Mouse (Mus musculus) CH12.LX (cell line): Measurements from ENCODE around the gene Plekhg2. TPM values are rescaled to one million over a fixed set of nuclear protein-coding genes. Genes with fewer than 3 reads are reported as not detected.

Experiments used
- DNase-seq: peaks from one replicate; pipeline ENCODE4 v3.0.0-alpha.2; 2013; ENCODE audit errors: extremely low read depth
- H3K27ac ChIP-seq: 2 replicates; pipeline ENCODE4 v1.5.1; 2012; ENCODE audit warnings: low read depth, mild to moderate bottlenecking, control low read depth, moderate library complexity; ENCODE audit not compliant: insufficient read depth
- H3K27me3 ChIP-seq: replicated peaks from 2 replicates; pipeline ENCODE3; 2012; ENCODE audit warnings: inconsistent platforms
- H3K36me3 ChIP-seq, 2 experiments: replicated peaks in 1 of 2; 2 replicates each; pipeline versions ENCODE3 to v1.6.1; 2012; ENCODE audit warnings: inconsistent platforms in 1 of 2, low read length in 1 of 2, mild to moderate bottlenecking in 1 of 2, mixed read lengths in 1 of 2, moderate library complexity in 1 of 2; ENCODE audit not compliant: control insufficient read depth in 1 of 2, insufficient read depth in 1 of 2
- H3K4me1 ChIP-seq, 2 experiments: 2 replicates each; pipeline ENCODE4 v1.6.1; 2012; ENCODE audit warnings: inconsistent platforms in 1 of 2, moderate library complexity in 1 of 2; ENCODE audit not compliant: insufficient read depth in 2 of 2, control insufficient read depth in 1 of 2
- H3K4me2 ChIP-seq: 2 replicates; pipeline ENCODE4 v1.6.1; 2012; ENCODE audit warnings: low read depth, mild to moderate bottlenecking, control low read depth; ENCODE audit not compliant: poor library complexity, insufficient read depth, severe bottlenecking
- H3K4me3 ChIP-seq, 3 experiments: fragments of 150-350 bp in 1 of 3; sonication (generic) in 1 of 3; replicated peaks in 1 of 3; 2 replicates each; pipeline versions ENCODE3 to v1.5.1; 2011 to 2012; ENCODE audit warnings: low read depth in 2 of 3, low read length in 2 of 3, mild to moderate bottlenecking in 2 of 3, moderate library complexity in 2 of 3, control low read depth in 1 of 3, improper control_type of control experiment in 1 of 3, inconsistent platforms in 1 of 3, mixed read lengths in 1 of 3; ENCODE audit not compliant: poor library complexity in 1 of 3
- H3K79me2 ChIP-seq: replicated peaks from 2 replicates; pipeline ENCODE4 v1.6.1; 2012; ENCODE audit warnings: mild to moderate bottlenecking, moderate library complexity; ENCODE audit not compliant: control insufficient read depth, poor library complexity, insufficient read depth, severe bottlenecking; ENCODE audit errors: extremely low read depth
- H3K9ac ChIP-seq: 2 replicates; pipeline ENCODE4 v1.6.1; 2012; ENCODE audit warnings: low read depth, mild to moderate bottlenecking, control low read depth, moderate library complexity; ENCODE audit not compliant: insufficient read depth
- H3K9me3 ChIP-seq: replicated peaks from 2 replicates; pipeline ENCODE3; 2012; ENCODE audit warnings: low read length, inconsistent platforms, mixed read lengths
- BHLHE40 ChIP-seq: IDR thresholded peaks from 2 replicates; pipeline ENCODE4 v1.6.1; 2011; ENCODE audit warnings: mild to moderate bottlenecking, low read depth, low read length, improper control_type of control experiment
- CHD2 ChIP-seq: IDR thresholded peaks from 2 replicates; pipeline ENCODE4 v1.6.1; 2011; ENCODE audit warnings: low read length, improper control_type of control experiment
- ETS1 ChIP-seq: conservative IDR thresholded peaks from 2 replicates; pipeline ENCODE4 v1.6.1; 2012; ENCODE audit warnings: low read depth, mild to moderate bottlenecking, inconsistent platforms, low read length, improper control_type of control experiment, moderate library complexity
- GABPA ChIP-seq: IDR thresholded peaks from 2 replicates; pipeline ENCODE4 v1.6.1; 2012; ENCODE audit warnings: low read depth, low read length, improper control_type of control experiment, inconsistent platforms; ENCODE audit not compliant: insufficient replicate concordance
- IRF4 ChIP-seq: IDR thresholded peaks from 2 replicates; pipeline ENCODE4 v1.6.1; 2014; ENCODE audit warnings: low read depth, mild to moderate bottlenecking, inconsistent platforms, low read length, improper control_type of control experiment
- JUN ChIP-seq: IDR thresholded peaks from 2 replicates; pipeline ENCODE4 v1.6.1; 2011; ENCODE audit warnings: low read depth, mild to moderate bottlenecking, low read length, improper control_type of control experiment, moderate library complexity; ENCODE audit not compliant: insufficient read depth
- JUND ChIP-seq: conservative IDR thresholded peaks from 2 replicates; pipeline ENCODE4 v1.6.1; 2011; ENCODE audit warnings: low read depth, low read length, improper control_type of control experiment
- KAT2A ChIP-seq: IDR thresholded peaks from 2 replicates; pipeline ENCODE4 v1.6.1; 2012; ENCODE audit warnings: low read length, improper control_type of control experiment, inconsistent platforms; ENCODE audit not compliant: insufficient replicate concordance
- MAFK ChIP-seq: IDR thresholded peaks from 2 replicates; pipeline ENCODE4 v1.6.1; 2011; ENCODE audit warnings: low read length, improper control_type of control experiment; ENCODE audit not compliant: insufficient replicate concordance
- MAZ ChIP-seq: IDR thresholded peaks from 2 replicates; pipeline ENCODE4 v1.6.1; 2012; ENCODE audit warnings: low read depth, mild to moderate bottlenecking, inconsistent platforms, low read length, improper control_type of control experiment, moderate library complexity
- MEF2A ChIP-seq: IDR thresholded peaks from 2 replicates; pipeline ENCODE4 v1.6.1; 2014; ENCODE audit warnings: low read depth, mild to moderate bottlenecking, inconsistent platforms, low read length, improper control_type of control experiment, borderline replicate concordance
- MXI1 ChIP-seq: IDR thresholded peaks from 2 replicates; pipeline ENCODE4 v1.6.1; 2011; ENCODE audit warnings: mild to moderate bottlenecking, low read depth, low read length, improper control_type of control experiment
- NRF1 ChIP-seq: IDR thresholded peaks from 2 replicates; pipeline ENCODE4 v1.6.1; 2014; ENCODE audit warnings: low read depth, mild to moderate bottlenecking, inconsistent platforms, low read length, improper control_type of control experiment, moderate library complexity
- POLR2AphosphoS2 ChIP-seq: IDR thresholded peaks from 2 replicates; pipeline ENCODE4 v1.6.1; 2011; ENCODE audit warnings: low read depth, low read length, improper control_type of control experiment
- RCOR1 ChIP-seq: conservative IDR thresholded peaks from 2 replicates; pipeline ENCODE4 v1.6.1; 2012; ENCODE audit warnings: low read depth, mild to moderate bottlenecking, inconsistent platforms, low read length, improper control_type of control experiment
- SMC3 ChIP-seq: IDR thresholded peaks from 2 replicates; pipeline ENCODE4 v1.6.1; 2011; ENCODE audit warnings: low read depth, low read length, improper control_type of control experiment
- TBP ChIP-seq: conservative IDR thresholded peaks from 2 replicates; pipeline ENCODE4 v1.6.1; 2011; ENCODE audit warnings: low read depth, low read length, improper control_type of control experiment
- ZNF384 ChIP-seq: IDR thresholded peaks from 2 replicates; pipeline ENCODE4 v1.6.1; 2012; ENCODE audit warnings: low read depth, low read length, improper control_type of control experiment, inconsistent platforms
- dilution Hi-C: fragments of 300-500 bp; cut with MboI; formaldehyde crosslinking; loops from 2 replicates; pipeline ENCODE4 v1.14.3; 2020; ENCODE audit warnings: low sequenced_read_pairs; ENCODE audit not compliant: extremely low pct_unique_long_range_greater_than_20kb, extremely low pct_ligation_motif_present
- in situ Hi-C: fragments of 300-500 bp; cut with MboI; formaldehyde crosslinking; loops from 3 replicates; pipeline ENCODE4 v1.14.3; 2019; ENCODE audit warnings: low sequenced_read_pairs, low pct_ligation_motif_present, low pct_unique_long_range_greater_than_20kb, mixed read lengths
- polyA plus RNA-seq: library from polyadenylated mRNA; unstranded; fragments of >175 nt; gene quantifications from 2 replicates; pipeline ENCODE4 v1.2.1, GENCODE M21; 2012; ENCODE audit warnings: low read depth; ENCODE audit not compliant: insufficient read length
- total RNA-seq, 2 experiments: library from RNA; depleted of rRNA; stranded (reverse); fragments of 300-350 nt in 1 of 2; fragments of >200 nt in 1 of 2; gene quantifications; 2 replicates each; pipeline ENCODE4 v1.2.3; 2012 to 2014

Gene Plekhg2
- total and polyA plus RNA-seq, 3 experiments: 0.39 to 5.5 (median 4.7) TPM

DNA sequence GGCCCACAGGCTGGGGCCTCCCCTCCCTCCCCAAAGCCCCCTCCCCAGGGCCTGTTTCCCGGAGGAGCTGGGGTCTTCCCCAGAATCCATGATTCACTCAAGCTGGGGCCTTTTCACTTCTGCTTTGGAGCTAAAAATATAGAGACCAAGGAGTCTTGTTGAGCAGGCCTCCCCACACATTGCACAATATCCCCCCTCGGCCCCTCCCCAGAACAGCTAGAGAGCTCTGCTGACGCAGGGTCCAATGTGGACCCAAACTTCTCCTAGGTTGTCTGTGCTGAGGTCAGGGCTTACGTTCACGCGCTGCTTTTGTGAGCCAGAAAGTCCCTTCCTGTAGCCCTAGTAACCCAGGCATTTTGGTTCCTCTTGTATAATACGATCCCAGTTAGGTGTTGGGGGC is 13.6 kb upstream of the Plekhg2 start:
- dilution Hi-C loops (no loop called here), in situ Hi-C loops (no loop called here)
- no peak for DNase-seq
- H3K4me2 ChIP-seq: no peak overlapping the region
- TF ChIP-seq GABPA (no peak), JUND (no peak), RCOR1 (no peak), POLR2AphosphoS2 (no peak), MAFK (no peak), CHD2 (peak; percentile 5; the same call in 1 of the 2 replicates), SMC3 (no peak), IRF4 (0 out of 2 replicates have a peak, but pooled peaks have one; percentile 29), ZNF384 (no peak), NRF1 (no peak), KAT2A (no peak), MXI1 (no peak), BHLHE40 (0 out of 2 replicates have a peak, but pooled peaks have one; percentile 6), TBP (no peak), MAZ (0 out of 2 replicates have a peak, but pooled peaks have one; percentile 3), ETS1 (peak; percentile 54), MEF2A (peak; percentile 73)
- H3K4me3 ChIP-seq: no peak overlapping the region
- peaks cover 35 to 55% of the 10 kb centered on the region in 2 experiments for H3K4me1 ChIP-seq
- H3K9ac ChIP-seq: no peak overlapping the region; the same call in 1 of the 2 replicates
- no peaks in the 10 kb centered on the region for H3K9me3 ChIP-seq
- H3K27ac ChIP-seq: peak overlapping the region; percentile 49
- H3K36me3 ChIP-seq: peaks cover 29 to 49% of the 10 kb centered on the region in 2 experiments
- peaks cover under 1% of the 10 kb centered on the region; the same call in 1 of the 2 replicates for H3K79me2 ChIP-seq
- no peaks in the 10 kb centered on the region for H3K27me3 ChIP-seq

DNA sequence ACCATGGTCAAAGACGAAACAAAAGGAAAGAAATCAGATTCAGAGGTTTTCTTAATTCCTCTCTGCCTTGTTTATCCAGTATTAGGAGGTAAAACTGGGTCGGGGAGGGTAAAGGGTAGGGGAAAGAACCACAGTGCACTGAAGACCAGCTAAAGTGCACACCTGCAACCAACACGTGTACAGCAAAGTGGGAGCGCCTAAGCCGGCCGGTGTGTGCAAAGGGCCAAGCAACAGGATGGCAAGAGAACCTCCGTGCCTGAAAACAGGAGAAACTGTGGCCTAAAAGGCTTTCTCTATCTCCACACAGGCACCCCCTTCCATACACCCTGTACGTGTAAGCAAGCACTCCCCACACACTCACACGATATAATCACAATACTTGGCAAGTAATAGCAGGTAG is 12.8 kb upstream of the Plekhg2 start:
- no peak for TF ChIP-seq JUN
- TF ChIP-seq, all 38 proteins: peak for 0
- Histone ChIP-seq H3K27me3 (no peaks in the 10 kb centered on the region), H3K4me2 (no peak overlapping the region), H3K4me1 (peaks cover 35 to 62% of the 10 kb centered on the region in 2 experiments), H3K79me2 (no peaks in the 10 kb centered on the region), H3K36me3 (peaks cover 23 to 41% of the 10 kb centered on the region in 2 experiments), H3K9ac (no peak overlapping the region), H3K4me3 (no peak overlapping the region), H3K27ac (no peak overlapping the region), H3K9me3 (no peaks in the 10 kb centered on the region)
- DNase-seq: no peak
- in situ Hi-C loops: no loop called here
- dilution Hi-C loops: no loop called here
